8 mouse cellular contexts compared by ENCODE assay signal in genomic region chr3:98042301-98042700, GRCm38 (mm10). TPM values are rescaled to one million over a fixed set of nuclear protein-coding genes. Genes with fewer than 3 reads are reported as not detected.
DNase-seq lines count a peak whose midpoint lies in the region; ATAC-seq and TF ChIP-seq lines count a peak whose summit lies in the region.

No protein-coding gene starts in this region.

- no peak overlapping the region for H3K4me3 ChIP-seq in neural tube, embryonic 11.5 days (ENCODE audit: low read depth, low read length)
- H3K4me3 ChIP-seq in intestine, embryonic 14.5 days (ENCODE audit: low read depth, low read length): no peak overlapping the region
- H3K4me3 ChIP-seq in stomach, embryonic 15.5 days (replicated peaks): no peak overlapping the region
- H3K4me3 ChIP-seq in thymus, adult 2 months (ENCODE audit: control insufficient read depth, insufficient read depth, low read length): no peak overlapping the region

- TF ChIP-seq CTCF in thymus, adult 2 months (IDR thresholded peaks at IDR 0.05; ENCODE audit: borderline replicate concordance, control insufficient read depth, extremely low read depth, insufficient read depth, low read length, poor library complexity): no peak

- H3K4me2 ChIP-seq in neural tube, embryonic 11.5 days (ENCODE audit: low read depth): no peak overlapping the region
- peak overlapping the region; percentile 34 for H3K4me2 ChIP-seq in intestine, embryonic 14.5 days (ENCODE audit: low read length)
- peak overlapping the region; percentile 36; the same call in 1 of the 2 replicates for H3K4me2 ChIP-seq in stomach, embryonic 15.5 days

- no peak overlapping the region for H3K9ac ChIP-seq in neural tube, embryonic 11.5 days (ENCODE audit: low read length)
- no peak overlapping the region for H3K9ac ChIP-seq in intestine, embryonic 14.5 days (ENCODE audit: low read length)
- no peak overlapping the region for H3K9ac ChIP-seq in stomach, embryonic 15.5 days

- H3K27ac ChIP-seq in neural tube, embryonic 11.5 days (ENCODE audit: low read depth, low read length): 0 out of 2 replicates have a peak overlapping the region, but pooled peaks have one; percentile 34
- peak overlapping the region; percentile 81 for H3K27ac ChIP-seq in intestine, embryonic 14.5 days (ENCODE audit: low read depth)
- H3K27ac ChIP-seq in stomach, embryonic 15.5 days: peak overlapping the region; percentile 74
- H3K27ac ChIP-seq in thymus, adult 2 months (ENCODE audit: control insufficient read depth, insufficient read depth, low read length): no peak overlapping the region

- TF ChIP-seq POLR2A in thymus, adult 2 months (IDR thresholded peaks at IDR 0.05; ENCODE audit: control insufficient read depth, extremely low read depth, insufficient read depth, low read length, poor library complexity): no peak

- 66% methylated on average over 6 of the region's 6 CpGs for WGBS in neural tube, embryonic 11.5 days
- WGBS in intestine, embryonic 14.5 days: 48% methylated on average over 6 of the region's 6 CpGs
- WGBS in stomach, embryonic 15.5 days: 49% methylated on average over 6 of the region's 6 CpGs
- 83% methylated on average over 6 of the region's 6 CpGs for WGBS in thymus, adult 2 months

- H3K9me3 ChIP-seq in neural tube, embryonic 11.5 days (ENCODE audit: control insufficient read depth, low read length): no peaks in the 10 kb centered on the region
- H3K9me3 ChIP-seq in intestine, embryonic 14.5 days (ENCODE audit: control insufficient read depth, low read length): 0 out of 2 replicates have a peak, but pooled peaks cover 3% of the 10 kb centered on the region
- no peaks in the 10 kb centered on the region for H3K9me3 ChIP-seq in stomach, embryonic 15.5 days

- H3K4me1 ChIP-seq in neural tube, embryonic 11.5 days (ENCODE audit: control insufficient read depth, insufficient read depth, low read length): peaks cover 17% of the 10 kb centered on the region
- peaks cover 69% of the 10 kb centered on the region for H3K4me1 ChIP-seq in intestine, embryonic 14.5 days (replicated peaks; ENCODE audit: control insufficient read depth, insufficient read depth, low read length)
- H3K4me1 ChIP-seq in stomach, embryonic 15.5 days: peaks cover 53% of the 10 kb centered on the region
- peaks cover 3% of the 10 kb centered on the region; the same call in 1 of the 2 replicates for H3K4me1 ChIP-seq in thymus, adult 2 months (replicated peaks; ENCODE audit: control insufficient read depth, insufficient read depth, low read length)

- no peaks in the 10 kb centered on the region for H3K36me3 ChIP-seq in neural tube, embryonic 11.5 days (ENCODE audit: control insufficient read depth, insufficient read depth, low read length)
- no peaks in the 10 kb centered on the region for H3K36me3 ChIP-seq in intestine, embryonic 14.5 days (ENCODE audit: control insufficient read depth, insufficient read depth, low read length)
- H3K36me3 ChIP-seq in stomach, embryonic 15.5 days: no peaks in the 10 kb centered on the region
- H3K36me3 ChIP-seq in thymus, adult 2 months (ENCODE audit: control insufficient read depth, insufficient read depth, low read length): no peaks in the 10 kb centered on the region

- H3K27me3 ChIP-seq in neural tube, embryonic 11.5 days (ENCODE audit: control insufficient read depth, insufficient read depth, low read length): no peaks in the 10 kb centered on the region
- H3K27me3 ChIP-seq in intestine, embryonic 14.5 days (replicated peaks; ENCODE audit: control insufficient read depth, insufficient read depth, low read length): no peaks in the 10 kb centered on the region
- H3K27me3 ChIP-seq in stomach, embryonic 15.5 days (replicated peaks): no peaks in the 10 kb centered on the region
- no peaks in the 10 kb centered on the region for H3K27me3 ChIP-seq in thymus, adult 2 months (ENCODE audit: control insufficient read depth, insufficient read depth, low read length)

- peak; percentile 77 to 91 for DNase-seq in adrenal gland, adult (ENCODE audit: inconsistent age in 2 of 2, low spot score in 1 of 2)
- no peak for DNase-seq in adrenal gland, adult 18-20 months (ENCODE audit: low spot score in 2 of 2)
- no peak for DNase-seq in neural tube, embryonic 11.5 days (ENCODE audit: low spot score)
- no peak for DNase-seq in neural tube, embryonic 10.5 days (ENCODE audit: extremely low spot score, low spot score)
- no peak for DNase-seq in intestine, embryonic 14.5 days (ENCODE audit: low spot score)
- no peak for DNase-seq in cerebellum, postnatal 14 days
- DNase-seq in thymus, adult 2 months: no peak

- no peak for ATAC-seq in neural tube, embryonic 11.5 days (ENCODE audit: insufficient read depth, low FRiP score, low TSS enrichment)
- no peak for ATAC-seq in intestine, embryonic 14.5 days (replicated peaks; ENCODE audit: low FRiP score, low TSS enrichment, low read depth)
- no peak for ATAC-seq in stomach, embryonic 15.5 days (ENCODE audit: insufficient read depth, low FRiP score, low read depth)

RNA-seq across cellular contexts. Expression of gene Notch2, which starts 29.0 kb away (rescaled TPM):
- 10 to 100 TPM; 46.6 to 79.1 TPM for total RNA-seq in adrenal gland, adult 18-20 months (2021)
- 22.3 and 24.6 TPM in 2 replicates for polyA plus RNA-seq in neural tube, embryonic 11.5 days (2014; fragmentation: Nextera tagmentation; extraction: Ambion mirVana)
- 30.0 and 30.8 TPM in 2 replicates for polyA plus RNA-seq in intestine, embryonic 14.5 days (2014; fragmentation: Nextera tagmentation; extraction: Ambion mirVana)
- 21.4 and 24.7 TPM in 2 replicates for polyA plus RNA-seq in stomach, embryonic 15.5 days (2015; fragmentation: Nextera tagmentation; extraction: Ambion mirVana)
- 24.9 and 31.5 TPM in 2 replicates for polyA plus RNA-seq in thymus, adult 2 months (2012; rRNA removed)

Comparison
In these comparisons a context has a peak if more than half of its experiments do, and no peak if none do; other contexts are left out.
1. DNase-seq: peak in adrenal gland, adult (2 of 2); none in adrenal gland, adult 18-20 months (0 of 2), neural tube, embryonic 11.5 days (single experiment), neural tube, embryonic 10.5 days (single experiment), intestine, embryonic 14.5 days (single experiment), cerebellum, postnatal 14 days (0 of 2) and thymus, adult 2 months (single experiment).